Mouse (Mus musculus): ENCODE data around the gene Srp68.
A peak's percentile ranks its signal among the peaks of the same experiment; 100 is the strongest.

- TF ChIP-seq CTCF (IDR thresholded peaks at IDR 0.05; ENCODE audit: low read depth), result peak; percentile 38
- TF ChIP-seq EP300 (optimal IDR thresholded peaks at IDR 0.05), result no peak
These were observed 78.8 kb downstream of the Srp68 start for GRCm38 (mm10) chr11:116195252-116195651.

Data from stomach, postnatal 0 days (tissue).